Mouse (Mus musculus): Measurements from ENCODE around the gene Olfr344.

Olfr344 gene

GRCm38 (mm10) chr2:36566362-36566761 is at the start of gene Olfr344:
Gene Olfr344, plus strand, starts transcription at chr2:36566662.
- DNase-seq: no peak

- no peak for DNase-seq
These were observed 41.8 kb upstream of the Olfr344 start, which contains the start of gene Olfr342 for GRCm38 (mm10) chr2:36524698-36525097. Gene Olfr342, plus strand, starts transcription at chr2:36524998.

- no peak for DNase-seq
These were observed 1.3 kb upstream of the Olfr344 start for GRCm38 (mm10) chr2:36565156-36565555.

GRCm38 (mm10) chr2:36567022-36567421 is 560 bp downstream of the Olfr344 start:
- no peak for DNase-seq

GRCm38 (mm10) chr2:36567845-36568244 is 1.4 kb downstream of the Olfr344 start:
- no peak for DNase-seq
